Mouse (Mus musculus) olfactory bulb, adult 2 months (tissue): ENCODE data around the gene Adora2a.
A peak's percentile ranks its signal among the peaks of the same experiment; 100 is the strongest.

ENCODE experiments used
- CTCF ChIP-seq: fragments of 200-500 bp; IDR thresholded peaks from 2 replicates; pipeline ENCODE4 v1.5.1; 2012; ENCODE audit warnings: low read depth, mild to moderate bottlenecking, low read length, moderate library complexity; ENCODE audit not compliant: insufficient read depth
- POLR2A ChIP-seq: fragments of 200-500 bp; IDR thresholded peaks from 2 replicates; pipeline ENCODE4 v1.6.1; 2012; ENCODE audit warnings: mild to moderate bottlenecking, low read depth, low read length, moderate library complexity; ENCODE audit not compliant: insufficient read depth

- TF ChIP-seq POLR2A (no peak), CTCF (peak; percentile 67)
Observed at GRCm38 (mm10) chr10:75316908-75317761, 458 bp downstream of the Adora2a start.
